In the genomic region with DNA sequence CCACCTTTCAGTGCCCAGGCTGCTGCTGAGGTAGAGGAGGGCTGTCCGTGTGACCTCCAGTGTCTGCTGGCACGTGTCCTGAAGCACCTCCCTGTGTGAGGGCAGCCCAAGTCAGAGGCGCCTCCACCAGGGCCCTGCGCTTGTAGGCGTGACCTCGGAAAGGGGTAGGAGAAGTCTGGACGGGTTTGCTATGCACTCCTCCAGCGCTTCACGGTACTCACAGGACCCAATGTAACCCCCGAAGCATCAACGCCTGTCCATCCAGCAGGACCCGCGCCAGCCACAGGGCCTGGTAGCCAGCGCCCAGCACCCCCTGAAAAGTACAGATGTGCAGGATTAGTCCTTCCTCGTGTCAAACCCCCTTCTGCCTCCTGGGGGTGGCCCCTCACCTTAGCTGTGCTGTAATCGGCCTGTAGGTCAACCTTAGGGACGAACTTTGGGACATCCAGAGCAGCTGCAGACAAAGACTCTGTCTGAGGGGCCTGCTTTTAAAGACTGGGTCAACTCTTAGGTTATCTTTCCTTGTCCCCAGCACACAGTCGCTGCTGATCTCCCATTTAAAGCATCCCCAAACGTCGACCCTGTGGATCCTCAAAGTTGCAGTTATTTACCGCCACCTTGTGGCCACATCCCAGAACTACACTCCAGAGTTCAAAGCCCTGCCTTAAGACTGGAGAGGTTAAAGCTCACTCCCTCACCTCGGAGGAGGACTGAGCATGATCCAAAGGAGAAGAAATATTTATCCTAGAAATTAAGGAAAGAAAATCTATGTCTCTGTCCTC, we compare ENCODE assay signal across 9 mouse cellular contexts. TPM values are rescaled to one million over a fixed set of nuclear protein-coding genes. Genes with fewer than 3 reads are reported as not detected.
A peak's percentile ranks its signal among the peaks of the same experiment; 100 is the strongest.
DNase-seq lines count a peak whose midpoint lies in the region; ATAC-seq and TF ChIP-seq lines count a peak whose summit lies in the region.
"Had no signal": no experiment of that assay in that cellular context is flagged by ENCODE, and none has a peak within 500 bp of the region (broad histone marks: within the 10 kb centered on the region; RNA-seq: fewer than 3 reads in every experiment).

No protein-coding gene starts in this region.

- H3K27me3 ChIP-seq in G1E (ENCODE audit: insufficient read depth, low read length): peaks cover 71% of the 10 kb centered on the region
- peaks cover 13% of the 10 kb centered on the region for H3K27me3 ChIP-seq in forebrain, embryonic 10.5 days (ENCODE audit: poor library complexity, severe bottlenecking)
- peaks cover 14% of the 10 kb centered on the region for H3K27me3 ChIP-seq in hindbrain, embryonic 10.5 days (ENCODE audit: insufficient read depth, poor library complexity, severe bottlenecking)
- H3K27me3 ChIP-seq in lung, embryonic 14.5 days (ENCODE audit: insufficient read depth, low read length): no peaks in the 10 kb centered on the region
- H3K27me3 ChIP-seq: limb, embryonic 15.5 days had no signal

- H3K4me1 ChIP-seq in G1E (ENCODE audit: insufficient read depth, low read depth, low read length): peaks cover 7% of the 10 kb centered on the region; the same call in 1 of the 2 replicates
- H3K4me1 ChIP-seq in forebrain, embryonic 10.5 days: peaks cover 11% of the 10 kb centered on the region
- H3K4me1 ChIP-seq in hindbrain, embryonic 10.5 days (replicated peaks): peaks cover 10% of the 10 kb centered on the region
- no peaks in the 10 kb centered on the region for H3K4me1 ChIP-seq in lung, embryonic 14.5 days (ENCODE audit: insufficient read depth)

- no peaks in the 10 kb centered on the region for H3K9me3 ChIP-seq in G1E (replicated peaks)
- H3K9me3 ChIP-seq in forebrain, embryonic 10.5 days: no peaks in the 10 kb centered on the region
- H3K9me3 ChIP-seq in hindbrain, embryonic 10.5 days: no peaks in the 10 kb centered on the region
- H3K9me3 ChIP-seq in lung, embryonic 14.5 days (ENCODE audit: low read depth, low read length): no peaks in the 10 kb centered on the region
- H3K9me3 ChIP-seq: limb, embryonic 15.5 days had no signal

- H3K27ac ChIP-seq in forebrain, embryonic 10.5 days: 0 out of 2 replicates have a peak overlapping the region, but pooled peaks have one; percentile 20
- peak overlapping the region; percentile 62; the same call in 1 of the 2 replicates for H3K27ac ChIP-seq in hindbrain, embryonic 10.5 days
- no peak overlapping the region for H3K27ac ChIP-seq in lung, embryonic 14.5 days (ENCODE audit: low read depth)
- H3K27ac ChIP-seq: limb, embryonic 15.5 days had no signal

- 32% methylated on average over 22 of the region's 22 CpGs for WGBS in forebrain, embryonic 10.5 days
- 31% methylated on average over 22 of the region's 22 CpGs for WGBS in hindbrain, embryonic 10.5 days
- 28% methylated on average over 22 of the region's 22 CpGs for WGBS in lung, embryonic 14.5 days

- DNase-seq in G1E (ENCODE audit: low spot score): peak; percentile 88
- peak; percentile 64 for DNase-seq in c-Kit-positive CD71-positive TER-119-negative erythroid progenitor cells, embryonic 14.5 days (ENCODE audit: low read depth)
- DNase-seq in forebrain, embryonic 10.5 days (ENCODE audit: extremely low spot score, low spot score): peak; percentile 76
- peak; percentile 80 for DNase-seq in hindbrain, embryonic 10.5 days (ENCODE audit: low spot score)
- DNase-seq in layer of hippocampus, adult 18-20 months (ENCODE audit: low spot score in 2 of 2): peak; percentile 44 to 85
- peak; percentile 92 for DNase-seq in lung, embryonic 14.5 days
- DNase-seq in ovary, postnatal 36 days (ENCODE audit: low spot score): peak; percentile 65
- DNase-seq in thymus, postnatal 10 days (ENCODE audit: low spot score in 2 of 2): peak; percentile 54 to 78

- H3K36me3 ChIP-seq in G1E (replicated peaks): no peaks in the 10 kb centered on the region
- no peaks in the 10 kb centered on the region for H3K36me3 ChIP-seq in forebrain, embryonic 10.5 days (replicated peaks)
- H3K36me3 ChIP-seq in hindbrain, embryonic 10.5 days: no peaks in the 10 kb centered on the region
- no peaks in the 10 kb centered on the region for H3K36me3 ChIP-seq in lung, embryonic 14.5 days (ENCODE audit: insufficient read depth)
- H3K36me3 ChIP-seq: limb, embryonic 15.5 days had no signal

- no peak overlapping the region for H3K9ac ChIP-seq in lung, embryonic 14.5 days
- H3K9ac ChIP-seq: limb, embryonic 15.5 days had no signal

- H3K4me3 ChIP-seq in G1E (ENCODE audit: low read depth, low read length): no peak overlapping the region
- peak overlapping the region; percentile 20; the same call in 1 of the 2 replicates for H3K4me3 ChIP-seq in forebrain, embryonic 10.5 days
- H3K4me3 ChIP-seq in hindbrain, embryonic 10.5 days: peak overlapping the region; percentile 28
- H3K4me3 ChIP-seq in lung, embryonic 14.5 days (ENCODE audit: low read depth, low read length): no peak overlapping the region
- H3K4me3 ChIP-seq: limb, embryonic 15.5 days had no signal

- peak; percentile 29; the same call in 1 of the 2 replicates for ATAC-seq in G1E (ENCODE audit: extremely low read depth, insufficient number of reproducible peaks, low FRiP score, poor library complexity, severe bottlenecking)
- peak; percentile 50; the same call in 1 of the 2 replicates for ATAC-seq in lung, embryonic 14.5 days (ENCODE audit: insufficient read depth)

- no peak overlapping the region for H3K4me2 ChIP-seq in lung, embryonic 14.5 days
- H3K4me2 ChIP-seq: limb, embryonic 15.5 days had no signal

- peak; percentile 95 for TF ChIP-seq CTCF in G1E (IDR thresholded peaks at IDR 0.05; ENCODE audit: low read depth, low read length)
- TF ChIP-seq CTCF in lung, embryonic 14.5 days (IDR thresholded peaks at IDR 0.05; ENCODE audit: low read depth): peak; percentile 91

RNA-seq across cellular contexts. Expression of gene Ikbke, which starts 9.4 kb away (rescaled TPM):
- total RNA-seq in G1E (2014; fragmentation: Nextera tagmentation) (0.60 and 1.7 TPM in 2 replicates), G1E (2017) (0.87 and 1.1 TPM in 2 replicates)
- polyA plus RNA-seq in G1E (2012): 0.06 and 0.17 TPM in 2 replicates
- polyA plus RNA-seq in forebrain, embryonic 10.5 days (2016; fragmentation: Nextera tagmentation; extraction: Ambion mirVana): 0.37 and 0.47 TPM in 2 replicates
- 1.0 and 1.5 TPM in 2 replicates for polyA plus RNA-seq in hindbrain, embryonic 10.5 days (2016; fragmentation: Nextera tagmentation; extraction: Ambion mirVana)
- 1 to 10 TPM; 1.2 to 1.8 TPM for total RNA-seq in layer of hippocampus, adult 18-20 months (2021)
- polyA plus RNA-seq in lung, embryonic 14.5 days (2014; fragmentation: Nextera tagmentation; extraction: Ambion mirVana): 2.0 and 2.3 TPM in 2 replicates

RNA-seq across cellular contexts. Expression of gene Rassf5, which starts 24.9 kb away (rescaled TPM):
- 0.75 and 1.1 TPM in 2 replicates for total RNA-seq in G1E (2014; fragmentation: Nextera tagmentation)
- total RNA-seq in G1E (2017): 3.1 and 3.5 TPM in 2 replicates
- polyA plus RNA-seq in G1E (2012): 0.43 and 0.51 TPM in 2 replicates
- polyA plus RNA-seq in forebrain, embryonic 10.5 days (2016; fragmentation: Nextera tagmentation; extraction: Ambion mirVana): 0.69 and 0.95 TPM in 2 replicates
- 1.4 and 1.6 TPM in 2 replicates for polyA plus RNA-seq in hindbrain, embryonic 10.5 days (2016; fragmentation: Nextera tagmentation; extraction: Ambion mirVana)
- total RNA-seq in layer of hippocampus, adult 18-20 months (2021): 10 to 100 TPM; 15.9 to 17.4 TPM
- 3.1 and 3.7 TPM in 2 replicates for polyA plus RNA-seq in lung, embryonic 14.5 days (2014; fragmentation: Nextera tagmentation; extraction: Ambion mirVana)

Comparison
In these comparisons a context has a peak if more than half of its experiments do, and no peak if none do; other contexts are left out.
1. H3K4me3 ChIP-seq: peak in forebrain, embryonic 10.5 days (single experiment) and hindbrain, embryonic 10.5 days (single experiment); none in G1E (single experiment) and lung, embryonic 14.5 days (single experiment).
2. Peak in every context shown above with its lines, with median percentiles within 50 percentile points of each other: DNase-seq.